Mouse (Mus musculus): ENCODE data around the gene Wdr62. TPM values are rescaled to one million over a fixed set of nuclear protein-coding genes. Genes with fewer than 3 reads are reported as not detected.
A peak's percentile ranks its signal among the peaks of the same experiment; 100 is the strongest.
"Not testable (repeated sequence)": the region's sequence is repeated elsewhere in the genome, so short reads cannot be mapped to it uniquely, and the experiment has no call there.

Gene Wdr62
- polyA plus RNA-seq, 1 experiment: 4.6 TPM

GRCm38 (mm10) chr7:30237374-30237773, 42.8 kb downstream of the Wdr62 start:
- not testable (repeated sequence) for H3K27ac ChIP-seq (replicated peaks; ENCODE audit: low read depth, low read length); H3K4me3 ChIP-seq (ENCODE audit: insufficient read depth, low read depth, low read length); H3K4me1 ChIP-seq (ENCODE audit: control insufficient read depth, insufficient read depth, insufficient read length, low read length)

GRCm38 (mm10) chr7:30235625-30236024, 44.6 kb downstream of the Wdr62 start, which contains the start of gene Ovol3:
Gene Ovol3 (minus strand): TSS chr7:30235725.
- Histone ChIP-seq H3K4me3 (ENCODE audit: insufficient read depth, low read depth, low read length) (no peak within 1 kb of the TSS), H3K27ac (replicated peaks; ENCODE audit: low read depth, low read length) (no peak within 1 kb of the TSS), H3K4me1 (ENCODE audit: control insufficient read depth, insufficient read depth, insufficient read length, low read length) (peaks cover 2% of the 10 kb centered on the region; the same call in 1 of the 2 replicates)

GRCm38 (mm10) chr7:30235091-30235490, 45.1 kb downstream of the Wdr62 start:
- Histone ChIP-seq H3K27ac (replicated peaks; ENCODE audit: low read depth, low read length) (no peak overlapping the region), H3K4me3 (ENCODE audit: insufficient read depth, low read depth, low read length) (no peak overlapping the region), H3K4me1 (ENCODE audit: control insufficient read depth, insufficient read depth, insufficient read length, low read length) (peaks cover 2% of the 10 kb centered on the region; the same call in 1 of the 2 replicates)

GRCm38 (mm10) chr7:30234276-30234858, 45.9 kb downstream of the Wdr62 start:
- Histone ChIP-seq H3K4me1 (ENCODE audit: control insufficient read depth, insufficient read depth, insufficient read length, low read length) (peaks cover 2% of the 10 kb centered on the region; the same call in 1 of the 2 replicates), H3K27ac (replicated peaks; ENCODE audit: low read depth, low read length) (no peak overlapping the region), H3K4me3 (ENCODE audit: insufficient read depth, low read depth, low read length) (no peak overlapping the region)

- Histone ChIP-seq H3K4me3 (ENCODE audit: insufficient read depth, low read depth, low read length) (peak overlapping the region; percentile 1; the same call in 1 of the 2 replicates), H3K27ac (replicated peaks; ENCODE audit: low read depth, low read length) (no peak overlapping the region)
Observed at GRCm38 (mm10) chr7:30233387-30233786, 46.8 kb downstream of the Wdr62 start.

GRCm38 (mm10) chr7:30232631-30233148, 47.5 kb downstream of the Wdr62 start:
- H3K27ac ChIP-seq (replicated peaks; ENCODE audit: low read depth, low read length): peak overlapping the region; percentile 81

More at GRCm38 (mm10) chr7:30233387-30233786, 46.8 kb downstream of the Wdr62 start:
- peaks cover 2% of the 10 kb centered on the region; the same call in 1 of the 2 replicates for H3K4me1 ChIP-seq (ENCODE audit: control insufficient read depth, insufficient read depth, insufficient read length, low read length)

GRCm38 (mm10) chr7:30231669-30232454, 48.4 kb downstream of the Wdr62 start, which contains the start of the genes Polr2i and Tbcb:
Gene Polr2i (plus strand): TSS chr7:30231948.
Gene Tbcb (minus strand): TSS chr7:30232272.
- Histone ChIP-seq H3K27ac (replicated peaks; ENCODE audit: low read depth, low read length) (peak within 1 kb of the TSS; percentile 84), H3K4me3 (ENCODE audit: insufficient read depth, low read depth, low read length) (peak within 1 kb of the TSS; percentile 83), H3K4me1 (ENCODE audit: control insufficient read depth, insufficient read depth, insufficient read length, low read length) (peaks cover 2% of the 10 kb centered on the region; the same call in 1 of the 2 replicates)

More at GRCm38 (mm10) chr7:30232631-30233148, 47.5 kb downstream of the Wdr62 start:
- Histone ChIP-seq H3K4me3 (ENCODE audit: insufficient read depth, low read depth, low read length) (peak overlapping the region; percentile 83), H3K4me1 (ENCODE audit: control insufficient read depth, insufficient read depth, insufficient read length, low read length) (peaks cover 2% of the 10 kb centered on the region; the same call in 1 of the 2 replicates)

GRCm38 (mm10) chr7:30231328-30231668, 48.9 kb downstream of the Wdr62 start:
- peak overlapping the region; percentile 76 for H3K4me3 ChIP-seq (ENCODE audit: insufficient read depth, low read depth, low read length)
- H3K27ac ChIP-seq (replicated peaks; ENCODE audit: low read depth, low read length): no peak overlapping the region
- H3K4me1 ChIP-seq (ENCODE audit: control insufficient read depth, insufficient read depth, insufficient read length, low read length): peaks cover 2% of the 10 kb centered on the region; the same call in 1 of the 2 replicates

GRCm38 (mm10) chr7:30224206-30224605, 56.0 kb downstream of the Wdr62 start:
- no peak overlapping the region for H3K4me3 ChIP-seq (ENCODE audit: insufficient read depth, low read depth, low read length)

GRCm38 (mm10) chr7:30222205-30222604, 58.0 kb downstream of the Wdr62 start:
- Histone ChIP-seq H3K27ac (replicated peaks; ENCODE audit: low read depth, low read length) (no peak overlapping the region), H3K4me1 (ENCODE audit: control insufficient read depth, insufficient read depth, insufficient read length, low read length) (no peaks in the 10 kb centered on the region; the same call in 1 of the 2 replicates), H3K4me3 (ENCODE audit: insufficient read depth, low read depth, low read length) (no peak overlapping the region)

More at GRCm38 (mm10) chr7:30224206-30224605, 56.0 kb downstream of the Wdr62 start:
- H3K4me1 ChIP-seq (ENCODE audit: control insufficient read depth, insufficient read depth, insufficient read length, low read length): no peaks in the 10 kb centered on the region; the same call in 1 of the 2 replicates
- no peak overlapping the region for H3K27ac ChIP-seq (replicated peaks; ENCODE audit: low read depth, low read length)

- H3K4me3 ChIP-seq (ENCODE audit: insufficient read depth, low read depth, low read length): no peak overlapping the region
- no peaks in the 10 kb centered on the region; the same call in 1 of the 2 replicates for H3K4me1 ChIP-seq (ENCODE audit: control insufficient read depth, insufficient read depth, insufficient read length, low read length)
Observed at GRCm38 (mm10) chr7:30221433-30221832, 58.8 kb downstream of the Wdr62 start.

GRCm38 (mm10) chr7:30220008-30220356, 60.2 kb downstream of the Wdr62 start:
- H3K4me3 ChIP-seq (ENCODE audit: insufficient read depth, low read depth, low read length): peak overlapping the region; percentile 60
- no peaks in the 10 kb centered on the region; the same call in 1 of the 2 replicates for H3K4me1 ChIP-seq (ENCODE audit: control insufficient read depth, insufficient read depth, insufficient read length, low read length)
- no peak overlapping the region for H3K27ac ChIP-seq (replicated peaks; ENCODE audit: low read depth, low read length)

More at GRCm38 (mm10) chr7:30221433-30221832, 58.8 kb downstream of the Wdr62 start:
- H3K27ac ChIP-seq (replicated peaks; ENCODE audit: low read depth, low read length): no peak overlapping the region

GRCm38 (mm10) chr7:30219293-30220007, 60.8 kb downstream of the Wdr62 start:
- Histone ChIP-seq H3K4me1 (ENCODE audit: control insufficient read depth, insufficient read depth, insufficient read length, low read length) (no peaks in the 10 kb centered on the region; the same call in 1 of the 2 replicates), H3K27ac (replicated peaks; ENCODE audit: low read depth, low read length) (no peak overlapping the region), H3K4me3 (ENCODE audit: insufficient read depth, low read depth, low read length) (peak overlapping the region; percentile 60)

GRCm38 (mm10) chr7:30217277-30217676, 62.9 kb downstream of the Wdr62 start:
- no peak overlapping the region for H3K27ac ChIP-seq (replicated peaks; ENCODE audit: low read depth, low read length)
- no peak overlapping the region for H3K4me3 ChIP-seq (ENCODE audit: insufficient read depth, low read depth, low read length)
- H3K4me1 ChIP-seq (ENCODE audit: control insufficient read depth, insufficient read depth, insufficient read length, low read length): no peaks in the 10 kb centered on the region; the same call in 1 of the 2 replicates

Data from brown adipose tissue, adult 24 weeks (tissue).